1 mouse cellular context compared by ENCODE assay signal in the genomic region with DNA sequence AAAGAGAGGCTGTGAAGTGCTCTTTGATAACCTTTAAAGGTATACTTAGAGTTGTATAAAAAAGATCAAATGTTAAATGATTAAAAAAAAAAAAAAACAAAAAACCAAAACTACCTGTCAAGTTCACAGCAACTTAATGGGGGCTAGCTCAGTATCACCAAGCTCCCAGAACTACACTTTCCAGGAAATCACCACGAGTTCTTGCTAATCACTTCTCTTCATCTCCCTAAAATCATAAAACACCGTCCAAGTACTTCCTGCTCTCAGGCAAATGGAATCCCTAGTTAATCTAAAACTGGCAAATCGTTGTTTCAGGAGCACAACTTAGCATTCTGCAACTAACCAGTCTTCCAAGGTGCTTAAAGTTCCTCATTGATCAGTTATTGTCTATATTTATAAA.
A peak's percentile ranks its signal among the peaks of the same experiment; 100 is the strongest.
TF ChIP-seq lines count a peak whose summit lies in the region.

No protein-coding gene starts in this region.

TF ChIP-seq in MEL, 35 proteins besides CTCF, POLR2A, EP300 and RAD21 (continued from another document):
- 0 out of 2 replicates have a peak, but pooled peaks have one; percentile 47 for TF ChIP-seq ZNF384 (IDR thresholded peaks at IDR 0.05; ENCODE audit: low read depth, low read length)
- TF ChIP-seq HCFC1 (IDR thresholded peaks at IDR 0.05; ENCODE audit: low read depth, low read length): no peak
- no peak for TF ChIP-seq BHLHE40 (IDR thresholded peaks at IDR 0.05; ENCODE audit: borderline replicate concordance, low read depth, low read length)
- TF ChIP-seq GABPA (IDR thresholded peaks at IDR 0.05; ENCODE audit: low read depth, low read length): no peak
- TF ChIP-seq NELFE (IDR thresholded peaks at IDR 0.05; ENCODE audit: low read depth, low read length): no peak
- TF ChIP-seq KAT2A (conservative IDR thresholded peaks at IDR 0.05; ENCODE audit: low read depth, low read length): no peak
- no peak for TF ChIP-seq MYC (IDR thresholded peaks at IDR 0.05; ENCODE audit: low read depth, low read length)
- no peak for TF ChIP-seq ZMIZ1 (IDR thresholded peaks at IDR 0.05; ENCODE audit: low read depth, low read length)
- peak; percentile 64 for TF ChIP-seq GATA1 (IDR thresholded peaks at IDR 0.05; ENCODE audit: low read depth, low read length)
- no peak for TF ChIP-seq POLR2AphosphoS2 (IDR thresholded peaks at IDR 0.05; ENCODE audit: low read length)
